Mouse (Mus musculus) lung, embryonic 15.5 days (tissue): ENCODE results near the gene Zfp672. TPM values are rescaled to one million over a fixed set of nuclear protein-coding genes. Genes with fewer than 3 reads are reported as not detected.
A peak's percentile ranks its signal among the peaks of the same experiment; 100 is the strongest.
"Not testable (repeated sequence)": the region's sequence is repeated elsewhere in the genome, so short reads cannot be mapped to it uniquely, and the experiment has no call there.

Experiments used
- ATAC-seq: fragments of 200-750 bp; cut with Nextera tagmentation; 2 replicates; pipeline ENCODE4 v1.8.0; 2017; ENCODE audit warnings: moderate number of reproducible peaks, borderline replicate concordance; ENCODE audit not compliant: low FRiP score, low TSS enrichment; ENCODE audit errors: extremely low read depth
- H3K27ac ChIP-seq: fragments of 300-500 bp; sonication (generic); 2 replicates; pipeline ENCODE4 v1.5.1; 2015; ENCODE audit warnings: moderate library complexity, mild to moderate bottlenecking, inconsistent platforms
- H3K27me3 ChIP-seq: fragments of 300-500 bp; sonication (generic); 2 replicates; pipeline ENCODE4 v1.6.1; 2015; ENCODE audit warnings: inconsistent platforms
- H3K36me3 ChIP-seq: fragments of 300-500 bp; sonication (generic); 2 replicates; pipeline ENCODE4 v1.6.1; 2015; ENCODE audit warnings: inconsistent platforms
- H3K4me1 ChIP-seq: fragments of 300-500 bp; sonication (generic); 2 replicates; pipeline ENCODE4 v1.6.1; 2015; ENCODE audit warnings: inconsistent platforms
- H3K4me2 ChIP-seq: fragments of 300-500 bp; sonication (generic); 2 replicates; pipeline ENCODE4 v1.6.1; 2015; ENCODE audit warnings: inconsistent platforms, mild to moderate bottlenecking, moderate library complexity
- H3K4me3 ChIP-seq: fragments of 300-500 bp; sonication (generic); 2 replicates; pipeline ENCODE4 v1.5.1; 2015; ENCODE audit warnings: mild to moderate bottlenecking, inconsistent platforms
- H3K9ac ChIP-seq: fragments of 300-500 bp; sonication (generic); 2 replicates; pipeline ENCODE4 v1.6.1; 2015; ENCODE audit warnings: inconsistent platforms
- H3K9me3 ChIP-seq: fragments of 300-500 bp; sonication (generic); 2 replicates; pipeline ENCODE4 v1.6.1; 2016; ENCODE audit warnings: inconsistent platforms
- WGBS: fragments of 180-500 bp; shearing (Covaris S2); methylation state at CpG from one replicate; pipeline ENCODE4 v1.1.7; 2015; 5-methylcytosine and 5-hydroxymethylcytosine counted together
- polyA plus RNA-seq: library from polyadenylated mRNA; unstranded; fragments of >200 nt; fragmentation: Nextera tagmentation; extraction: Ambion mirVana; gene quantifications from 2 replicates; pipeline ENCODE4 v1.2.1, GENCODE M21; 2015

Zfp672 gene
- polyA plus RNA-seq, result 29.8 and 32.3 TPM in 2 replicates

- H3K36me3 ChIP-seq, result peaks cover 20% of the 10 kb centered on the region
- peak within 1 kb of the TSS; percentile 93 for H3K9ac ChIP-seq
- peak within 1 kb of the TSS; percentile 70 for H3K27ac ChIP-seq
- under 1% methylated on average over 52 of the region's 52 CpGs for WGBS
- peaks cover 29% of the 10 kb centered on the region for H3K4me1 ChIP-seq
- peak within 1 kb of the TSS; percentile 87 for H3K4me3 ChIP-seq
- peak; percentile 94 for ATAC-seq
- H3K4me2 ChIP-seq, result peak within 1 kb of the TSS; percentile 91
- no peaks in the 10 kb centered on the region for H3K27me3 ChIP-seq
- H3K9me3 ChIP-seq, result no peaks in the 10 kb centered on the region
Observed at GRCm38 (mm10) chr11:58330276-58331148, at the start of gene Zfp672, which contains the start of gene Sh3bp5l. Zfp672 (minus strand) TSS chr11:58330339. Sh3bp5l (plus strand) TSS chr11:58330724.

GRCm38 (mm10) chr11:58379516-58379915, 49.4 kb upstream of the Zfp672 start:
- no peaks in the 10 kb centered on the region for H3K4me1 ChIP-seq
- no peak overlapping the region for H3K4me2 ChIP-seq
- no peaks in the 10 kb centered on the region for H3K36me3 ChIP-seq
- ATAC-seq, result no peak
- no peak overlapping the region for H3K4me3 ChIP-seq
- no peak overlapping the region for H3K27ac ChIP-seq
- no peak overlapping the region for H3K9ac ChIP-seq
- no peaks in the 10 kb centered on the region for H3K27me3 ChIP-seq
- 71% methylated on average over 1 of the region's 1 CpGs for WGBS
- H3K9me3 ChIP-seq, result no peaks in the 10 kb centered on the region

GRCm38 (mm10) chr11:58378763-58379278, 48.7 kb upstream of the Zfp672 start, which contains the start of gene Lypd8:
Lypd8 (plus strand) TSS chr11:58379043.
- Histone ChIP-seq H3K36me3 (no peaks in the 10 kb centered on the region), H3K4me2 (no peak within 1 kb of the TSS), H3K27ac (no peak within 1 kb of the TSS), H3K9me3 (no peaks in the 10 kb centered on the region), H3K4me1 (no peaks in the 10 kb centered on the region), H3K9ac (no peak within 1 kb of the TSS), H3K27me3 (no peaks in the 10 kb centered on the region), H3K4me3 (no peak within 1 kb of the TSS)
- ATAC-seq, result no peak
- 77% methylated on average over 3 of the region's 3 CpGs for WGBS

- Histone ChIP-seq H3K4me1 (no peaks in the 10 kb centered on the region), H3K36me3 (no peaks in the 10 kb centered on the region), H3K27ac (no peak overlapping the region), H3K9ac (no peak overlapping the region), H3K4me3 (no peak overlapping the region), H3K27me3 (no peaks in the 10 kb centered on the region), H3K4me2 (no peak overlapping the region), H3K9me3 (no peaks in the 10 kb centered on the region)
- no peak for ATAC-seq
- 0% methylated on average over 1 of the region's 1 CpGs for WGBS
Observed at GRCm38 (mm10) chr11:58377686-58378085, 47.5 kb upstream of the Zfp672 start.

GRCm38 (mm10) chr11:58377273-58377672, 47.1 kb upstream of the Zfp672 start:
- 49% methylated on average over 2 of the region's 2 CpGs for WGBS
- no peak for ATAC-seq

GRCm38 (mm10) chr11:58366191-58366590, 36.1 kb upstream of the Zfp672 start:
- H3K4me2 ChIP-seq, H3K4me1 ChIP-seq, H3K9ac ChIP-seq, H3K27me3 ChIP-seq, H3K9me3 ChIP-seq, ATAC-seq, H3K27ac ChIP-seq, H3K4me3 ChIP-seq, H3K36me3 ChIP-seq: not testable (repeated sequence)
- no CpG with 5 or more reads among the region's 6 CpGs for WGBS

More at GRCm38 (mm10) chr11:58377273-58377672, 47.1 kb upstream of the Zfp672 start:
- Histone ChIP-seq H3K9me3 (no peaks in the 10 kb centered on the region), H3K27me3 (no peaks in the 10 kb centered on the region), H3K4me3 (no peak overlapping the region), H3K36me3 (no peaks in the 10 kb centered on the region), H3K4me2 (no peak overlapping the region), H3K4me1 (no peaks in the 10 kb centered on the region), H3K27ac (no peak overlapping the region), H3K9ac (no peak overlapping the region)

- Histone ChIP-seq H3K4me1 (no peaks in the 10 kb centered on the region), H3K9ac (no peak overlapping the region), H3K27ac (no peak overlapping the region), H3K36me3 (no peaks in the 10 kb centered on the region), H3K9me3 (no peaks in the 10 kb centered on the region), H3K4me2 (no peak overlapping the region), H3K4me3 (no peak overlapping the region), H3K27me3 (no peaks in the 10 kb centered on the region)
- ATAC-seq, result no peak
- WGBS, result 54% methylated on average over 3 of the region's 3 CpGs
Observed at GRCm38 (mm10) chr11:58364454-58364853, 34.3 kb upstream of the Zfp672 start.

- WGBS, result no CpG with 5 or more reads among the region's 6 CpGs
- not testable (repeated sequence) for H3K9ac ChIP-seq, H3K27me3 ChIP-seq, H3K27ac ChIP-seq, H3K4me2 ChIP-seq, H3K9me3 ChIP-seq, H3K36me3 ChIP-seq, H3K4me3 ChIP-seq, ATAC-seq, H3K4me1 ChIP-seq
Observed at GRCm38 (mm10) chr11:58362562-58362961, 32.4 kb upstream of the Zfp672 start.

GRCm38 (mm10) chr11:58357844-58358534, 27.9 kb upstream of the Zfp672 start:
- ATAC-seq, result no peak
- H3K4me3 ChIP-seq, result no peak overlapping the region

GRCm38 (mm10) chr11:58357042-58357441, 26.9 kb upstream of the Zfp672 start:
- no peak overlapping the region for H3K4me2 ChIP-seq
- no peak overlapping the region for H3K9ac ChIP-seq
- ATAC-seq, result no peak
- no peaks in the 10 kb centered on the region for H3K4me1 ChIP-seq
- H3K4me3 ChIP-seq, result no peak overlapping the region
- 81% methylated on average over 3 of the region's 3 CpGs for WGBS
- no peaks in the 10 kb centered on the region for H3K36me3 ChIP-seq
- no peaks in the 10 kb centered on the region for H3K9me3 ChIP-seq
- no peak overlapping the region for H3K27ac ChIP-seq
- H3K27me3 ChIP-seq, result no peaks in the 10 kb centered on the region

More at GRCm38 (mm10) chr11:58357844-58358534, 27.9 kb upstream of the Zfp672 start:
- Histone ChIP-seq H3K36me3 (no peaks in the 10 kb centered on the region), H3K4me1 (no peaks in the 10 kb centered on the region), H3K4me2 (no peak overlapping the region), H3K27me3 (no peaks in the 10 kb centered on the region), H3K9ac (no peak overlapping the region), H3K27ac (no peak overlapping the region), H3K9me3 (no peaks in the 10 kb centered on the region)
- WGBS, result 76% methylated on average over 6 of the region's 6 CpGs

GRCm38 (mm10) chr11:58354927-58355326, 24.8 kb upstream of the Zfp672 start:
- Histone ChIP-seq H3K9me3 (no peaks in the 10 kb centered on the region), H3K4me3 (no peak overlapping the region), H3K4me2 (no peak overlapping the region), H3K36me3 (no peaks in the 10 kb centered on the region), H3K27ac (no peak overlapping the region), H3K4me1 (no peaks in the 10 kb centered on the region), H3K27me3 (no peaks in the 10 kb centered on the region), H3K9ac (no peak overlapping the region)
- ATAC-seq, result no peak
- WGBS, result 53% methylated on average over 3 of the region's 3 CpGs

- no peak overlapping the region for H3K27ac ChIP-seq
- no peak overlapping the region for H3K9ac ChIP-seq
- no peaks in the 10 kb centered on the region for H3K9me3 ChIP-seq
- no peaks in the 10 kb centered on the region for H3K27me3 ChIP-seq
- H3K4me1 ChIP-seq, result no peaks in the 10 kb centered on the region
- H3K4me3 ChIP-seq, result no peak overlapping the region
- no peak overlapping the region for H3K4me2 ChIP-seq
- WGBS, result 30% methylated on average over 10 of the region's 10 CpGs
- H3K36me3 ChIP-seq, result no peaks in the 10 kb centered on the region
- no peak for ATAC-seq
Observed at GRCm38 (mm10) chr11:58354476-58354875, 24.3 kb upstream of the Zfp672 start.
